Mouse (Mus musculus) thymus, adult 2 months (tissue): Measurements from ENCODE around the gene Fhit.

Experiments
- CTCF ChIP-seq: fragments of 200-500 bp; IDR thresholded peaks from 2 replicates; pipeline ENCODE4 v1.5.1; 2012; ENCODE audit warnings: mild to moderate bottlenecking, control low read depth, low read length, moderate library complexity, borderline replicate concordance; ENCODE audit not compliant: control insufficient read depth, poor library complexity, insufficient read depth; ENCODE audit errors: extremely low read depth
- POLR2A ChIP-seq: fragments of 200-500 bp; IDR thresholded peaks from 2 replicates; pipeline ENCODE4 v1.6.1; 2012; ENCODE audit warnings: mild to moderate bottlenecking, low read length, control low read depth, moderate library complexity; ENCODE audit not compliant: control insufficient read depth, poor library complexity, insufficient read depth; ENCODE audit errors: extremely low read depth

DNA sequence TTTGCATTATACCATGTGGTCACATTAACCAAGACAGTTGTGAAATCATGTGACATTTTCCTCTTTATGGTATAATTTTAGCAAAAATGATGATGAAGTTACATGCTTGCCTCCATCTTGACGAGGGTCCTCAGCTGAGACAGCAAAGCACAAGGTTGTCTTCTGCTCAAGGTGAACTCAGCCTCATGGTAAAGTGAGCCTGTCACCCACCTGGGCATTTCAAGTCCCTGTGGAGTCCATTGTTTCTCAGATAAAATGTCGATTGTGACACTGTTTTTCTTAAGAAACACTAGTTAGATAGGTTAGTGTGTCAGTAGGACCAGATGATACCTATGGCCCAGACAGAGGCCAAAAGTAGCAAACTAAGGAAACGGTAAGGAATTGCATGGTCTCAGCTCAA lies 1464.7 kb downstream of the Fhit start:
- TF ChIP-seq POLR2A (no peak), CTCF (no peak)
